Mouse (Mus musculus) heart, embryonic 13.5 days (tissue): ENCODE measurements around the gene Barx2. TPM values are rescaled to one million over a fixed set of nuclear protein-coding genes. Genes with fewer than 3 reads are reported as not detected.

Source experiments
- polyA plus RNA-seq: library from polyadenylated mRNA; unstranded; fragments of >200 nt; fragmentation: Nextera tagmentation; extraction: Ambion mirVana; gene quantifications from 2 replicates; pipeline ENCODE4 v1.2.1, GENCODE M21; 2015

Barx2 gene
- polyA plus RNA-seq, 1 experiment from 2014 or later: 0.12 TPM

Other genes starting within 250 kb of the Barx2 start
- gene Arhgap32, start 202.7 kb upstream of the Barx2 start, polyA plus RNA-seq: 2.9 and 3.3 TPM in 2 replicates